Mouse (Mus musculus) embryonic fibroblast, embryonic 13.5 days (primary cell): ENCODE measurements around the gene Adcy5. TPM values are rescaled to one million over a fixed set of nuclear protein-coding genes. Genes with fewer than 3 reads are reported as not detected.

Source experiments
- H3K27ac ChIP-seq: 2 replicates; pipeline ENCODE4 v1.5.1; 2012; ENCODE audit warnings: low read length, control low read depth, inconsistent platforms; ENCODE audit not compliant: insufficient read depth
- H3K4me1 ChIP-seq: 2 replicates; pipeline ENCODE4 v1.6.1; 2011; ENCODE audit warnings: low read length; ENCODE audit not compliant: control insufficient read depth, insufficient read depth
- H3K4me3 ChIP-seq: 2 replicates; pipeline ENCODE4 v1.5.1; 2011; ENCODE audit warnings: mild to moderate bottlenecking, control low read depth, low read length; ENCODE audit not compliant: insufficient read depth
- CTCF ChIP-seq: IDR thresholded peaks from 2 replicates; pipeline ENCODE4 v1.5.1; 2011; ENCODE audit warnings: mild to moderate bottlenecking, control low read depth, low read length, moderate library complexity, borderline replicate concordance; ENCODE audit not compliant: insufficient read depth
- POLR2A ChIP-seq: IDR thresholded peaks from 2 replicates; pipeline ENCODE4 v1.6.1; 2011; ENCODE audit warnings: low read depth, mild to moderate bottlenecking, control low read depth, low read length, moderate library complexity
- polyA plus RNA-seq: library from polyadenylated mRNA; stranded (reverse); fragments of >200 nt; gene quantifications from 2 replicates; pipeline ENCODE4 v1.2.4, GENCODE M21; 2011; ENCODE audit warnings: low read depth; ENCODE audit not compliant: missing spikeins, insufficient read length

Gene Adcy5
- polyA plus RNA-seq, 1 experiment: 1.3 TPM

DNA sequence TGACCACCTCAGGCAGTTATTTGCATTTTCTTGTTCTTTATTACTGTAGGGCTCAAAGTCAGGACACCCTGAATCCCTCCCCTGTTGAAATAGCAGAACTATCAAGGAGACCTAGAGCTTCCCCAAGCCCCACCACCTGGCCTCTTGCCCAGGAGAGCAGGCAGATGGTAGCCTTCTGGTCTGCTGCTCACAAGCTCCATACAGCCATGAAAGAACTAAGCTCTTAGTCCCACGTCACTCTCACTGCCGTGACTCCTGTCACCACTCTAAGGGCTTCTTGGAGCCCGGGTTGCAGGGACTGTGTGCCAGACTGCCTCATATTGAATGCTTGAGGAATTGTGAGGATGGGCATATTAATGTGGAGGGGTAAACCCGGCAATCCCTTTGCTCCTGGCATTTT lies 69.3 kb downstream of the Adcy5 start:
- no peak overlapping the region for H3K4me3 ChIP-seq
- TF ChIP-seq POLR2A (no peak), CTCF (no peak)
- H3K4me1 ChIP-seq: no peaks in the 10 kb centered on the region
- no peak overlapping the region for H3K27ac ChIP-seq

DNA sequence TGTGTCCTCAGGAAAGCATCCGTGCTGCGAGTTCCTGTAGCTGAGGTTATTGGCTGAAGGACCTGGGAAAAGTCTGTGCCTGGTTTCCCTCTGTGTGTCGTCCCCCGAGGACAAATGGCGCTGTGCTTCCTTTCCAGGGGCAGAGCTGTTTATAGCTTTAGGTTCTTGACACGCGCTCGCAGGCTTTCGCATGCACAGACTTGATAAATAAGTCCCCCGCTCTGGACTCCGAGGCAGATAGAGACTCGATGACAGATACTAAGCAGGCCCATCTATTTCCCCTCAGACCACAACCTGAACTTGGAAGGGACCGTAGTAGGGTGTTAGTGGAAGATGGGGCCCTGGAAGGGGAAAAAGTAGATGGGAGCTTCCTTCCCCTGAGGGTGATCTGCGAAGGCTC lies 70.0 kb downstream of the Adcy5 start:
- Histone ChIP-seq H3K27ac (no peak overlapping the region), H3K4me1 (no peaks in the 10 kb centered on the region), H3K4me3 (no peak overlapping the region)
- TF ChIP-seq CTCF: no peak
- TF ChIP-seq POLR2A: no peak

DNA sequence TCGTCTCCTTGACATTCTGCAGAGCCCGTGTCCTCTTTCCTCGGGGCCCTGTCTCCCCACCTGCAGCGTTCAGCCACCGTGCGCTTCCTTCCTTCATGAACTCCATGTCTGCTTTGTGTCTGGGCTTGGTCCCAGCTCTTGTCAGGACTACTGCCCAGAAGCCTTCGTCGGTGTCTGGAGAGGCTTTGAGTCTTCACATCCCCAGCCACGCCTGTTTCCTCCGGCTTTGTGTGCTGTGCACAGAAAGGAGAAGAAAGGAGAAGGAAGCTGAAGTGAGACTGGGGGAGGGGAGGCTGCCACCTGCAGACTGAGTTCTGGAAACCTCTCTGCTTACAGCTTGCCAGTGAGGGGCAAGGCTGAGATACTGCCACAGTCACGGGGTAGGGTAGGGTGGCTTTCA lies 74.9 kb downstream of the Adcy5 start:
- Histone ChIP-seq H3K27ac (no peak overlapping the region), H3K4me3 (no peak overlapping the region), H3K4me1 (no peaks in the 10 kb centered on the region)
- no peak for TF ChIP-seq CTCF
- TF ChIP-seq POLR2A: no peak

DNA sequence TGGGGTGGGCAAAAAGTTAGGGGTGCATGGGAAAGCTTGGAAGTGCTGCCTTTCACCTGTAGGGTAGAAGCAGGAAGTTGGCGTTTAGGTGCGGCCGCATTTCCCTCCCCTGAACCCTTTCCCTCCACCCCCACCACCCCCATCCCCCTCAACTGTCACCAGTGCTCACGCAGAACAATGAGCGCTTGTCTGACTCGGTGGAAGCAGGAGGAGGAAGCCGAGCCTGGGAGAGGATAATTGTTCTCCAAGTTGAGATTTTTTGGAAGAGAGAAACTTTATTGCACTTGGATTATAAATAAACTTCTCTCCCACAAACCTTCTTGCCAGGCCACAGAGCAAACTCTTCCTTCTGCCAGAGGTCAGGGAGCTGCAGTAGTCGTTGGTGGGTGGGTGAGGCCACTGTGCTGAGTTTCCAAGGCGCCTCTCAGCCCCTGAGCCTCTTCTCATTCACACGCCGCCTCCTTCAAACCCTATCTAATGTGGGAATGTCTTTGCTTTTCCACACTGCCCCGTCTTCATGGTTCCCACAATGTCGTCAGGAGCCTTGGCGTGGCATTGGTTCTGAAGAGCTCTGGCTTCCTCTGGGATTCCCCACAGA lies 77.6 kb downstream of the Adcy5 start:
- Histone ChIP-seq H3K27ac (no peak overlapping the region), H3K4me1 (no peaks in the 10 kb centered on the region), H3K4me3 (no peak overlapping the region)
- no peak for TF ChIP-seq CTCF
- no peak for TF ChIP-seq POLR2A

DNA sequence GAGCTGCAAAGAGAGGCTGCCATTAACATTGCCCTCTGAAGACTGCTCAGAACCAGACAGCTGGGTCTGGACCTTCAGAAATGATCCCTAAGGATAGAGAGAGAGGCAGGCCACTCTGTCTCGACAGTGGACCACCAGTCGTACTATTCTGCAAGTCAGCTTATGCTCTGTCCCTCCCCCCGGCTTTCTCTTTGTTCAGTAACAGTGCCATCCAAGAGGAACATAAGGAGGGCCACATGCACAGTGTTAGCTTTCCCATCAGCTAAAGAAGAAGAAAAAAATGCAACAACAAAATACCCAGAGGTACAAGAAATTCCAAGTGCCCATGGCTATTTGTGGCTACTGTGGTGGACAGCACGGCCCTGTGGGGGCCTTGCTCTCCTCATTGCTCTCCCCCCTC lies 78.7 kb downstream of the Adcy5 start:
- TF ChIP-seq POLR2A (no peak), CTCF (no peak)

DNA sequence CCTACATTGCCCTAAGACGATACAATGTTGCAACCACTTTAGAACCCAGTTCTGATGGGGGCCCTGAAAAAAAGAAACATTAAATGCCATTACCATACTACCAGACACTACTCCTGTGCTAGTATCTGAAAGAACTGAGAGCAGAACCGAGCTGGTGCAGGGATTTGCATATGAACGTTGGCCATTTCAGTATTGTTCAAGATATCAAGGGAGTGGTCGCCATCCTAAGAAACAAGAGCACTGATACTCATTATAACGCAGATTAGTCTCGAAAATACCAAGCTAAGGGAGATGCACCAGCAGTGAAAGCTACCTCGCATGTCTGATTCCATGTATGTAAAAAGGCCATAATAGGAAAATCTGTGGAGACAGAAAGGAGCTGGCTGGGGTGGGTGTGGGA lies 82.4 kb downstream of the Adcy5 start:
- Histone ChIP-seq H3K27ac (no peak overlapping the region), H3K4me1 (no peaks in the 10 kb centered on the region), H3K4me3 (no peak overlapping the region)
- TF ChIP-seq CTCF: no peak
- no peak for TF ChIP-seq POLR2A

More for the DNA sequence above, 78.7 kb downstream of the Adcy5 start:
- no peak overlapping the region for H3K4me3 ChIP-seq
- H3K4me1 ChIP-seq: no peaks in the 10 kb centered on the region
- H3K27ac ChIP-seq: no peak overlapping the region

DNA sequence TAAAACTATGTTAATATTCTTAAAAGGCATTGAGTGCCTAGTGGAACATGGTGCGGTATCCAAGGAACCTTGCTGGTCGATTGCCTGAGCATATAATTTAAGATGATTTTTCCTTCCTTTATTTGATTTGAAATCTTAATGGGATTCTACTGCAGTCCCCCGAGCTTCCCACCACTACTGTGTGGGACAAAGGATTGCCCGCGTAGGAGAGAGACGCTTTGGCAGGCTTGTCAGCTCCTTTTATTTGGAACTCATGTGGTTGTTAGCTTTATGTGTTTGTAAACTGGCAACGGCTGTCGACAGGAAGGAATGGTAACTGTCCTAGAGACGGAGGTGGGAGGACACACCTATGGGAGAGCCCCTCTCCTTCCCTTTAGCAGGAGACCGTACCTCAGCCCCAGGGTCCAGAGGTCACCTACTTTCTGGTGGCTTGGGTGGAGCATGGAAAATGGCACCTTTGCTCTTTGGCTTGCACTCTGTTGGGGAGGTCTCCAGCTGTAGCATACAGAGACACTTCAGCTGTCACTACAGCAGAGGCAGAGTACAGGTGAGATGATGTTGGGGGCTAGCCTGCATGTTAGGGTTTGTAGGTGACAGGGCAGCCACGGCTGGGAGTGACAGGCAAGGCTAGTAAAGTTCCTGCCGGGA lies 84.8 kb downstream of the Adcy5 start:
- no peak overlapping the region for H3K27ac ChIP-seq
- no peaks in the 10 kb centered on the region for H3K4me1 ChIP-seq
- TF ChIP-seq POLR2A: no peak
- H3K4me3 ChIP-seq: no peak overlapping the region

DNA sequence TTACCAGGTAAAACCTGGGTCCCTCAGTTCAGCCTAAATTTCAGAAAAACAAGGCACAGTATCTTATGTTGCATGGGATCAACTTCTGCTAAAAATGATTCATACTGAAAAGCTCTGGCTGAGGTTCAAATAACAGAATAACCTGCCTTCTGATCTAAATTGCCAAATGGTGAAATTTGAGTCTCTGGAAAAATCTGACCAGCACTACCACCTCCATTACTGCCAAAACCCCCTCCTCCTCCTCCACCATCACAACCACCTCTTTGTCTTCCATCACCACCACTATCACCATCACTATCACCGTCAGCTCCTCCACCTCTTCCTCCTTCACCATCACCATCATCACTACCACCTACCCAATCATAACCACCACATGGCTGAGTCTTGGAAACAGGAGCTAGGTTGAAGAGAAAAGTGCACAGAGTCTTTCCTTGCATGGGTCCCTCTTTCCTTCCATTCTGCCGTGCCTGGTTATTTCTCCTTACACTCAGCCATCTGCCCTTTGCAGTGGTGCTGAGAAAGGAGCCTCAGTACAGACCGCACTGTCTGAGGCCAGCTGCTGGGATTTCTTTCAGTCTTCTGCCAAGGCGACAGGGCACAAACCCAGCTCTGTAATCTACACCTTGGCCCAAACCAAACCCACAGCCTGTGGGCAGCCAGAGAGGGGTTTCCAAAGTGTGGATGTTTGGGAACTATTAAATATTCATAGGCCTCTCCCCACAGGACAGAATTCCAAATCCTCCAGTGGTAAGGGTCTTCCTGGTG lies 85.5 kb downstream of the Adcy5 start:
- Histone ChIP-seq H3K27ac (no peak overlapping the region), H3K4me3 (no peak overlapping the region), H3K4me1 (no peaks in the 10 kb centered on the region)
- TF ChIP-seq POLR2A: no peak
- no peak for TF ChIP-seq CTCF

DNA sequence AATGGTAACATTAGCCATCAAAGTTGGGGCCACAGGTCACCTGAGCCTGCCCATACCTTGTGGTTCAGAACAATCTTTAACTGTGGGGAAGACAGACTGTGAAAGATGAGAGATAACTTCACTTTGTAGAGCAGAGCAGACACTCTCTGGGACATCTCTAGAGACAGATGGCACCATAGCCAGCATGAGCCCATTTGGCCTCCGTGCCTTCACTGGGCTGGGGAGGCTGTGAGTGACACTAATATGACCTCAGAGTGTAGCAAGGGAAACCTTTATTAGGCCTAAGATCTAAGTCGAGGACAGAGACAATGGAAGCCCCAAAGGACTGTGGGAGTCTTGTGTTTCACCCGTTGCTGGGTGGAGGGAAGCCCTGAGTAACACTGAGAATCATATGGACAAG lies 92.7 kb downstream of the Adcy5 start:
- TF ChIP-seq POLR2A: no peak
- no peak for TF ChIP-seq CTCF
- Histone ChIP-seq H3K27ac (no peak overlapping the region), H3K4me3 (no peak overlapping the region), H3K4me1 (no peaks in the 10 kb centered on the region)

DNA sequence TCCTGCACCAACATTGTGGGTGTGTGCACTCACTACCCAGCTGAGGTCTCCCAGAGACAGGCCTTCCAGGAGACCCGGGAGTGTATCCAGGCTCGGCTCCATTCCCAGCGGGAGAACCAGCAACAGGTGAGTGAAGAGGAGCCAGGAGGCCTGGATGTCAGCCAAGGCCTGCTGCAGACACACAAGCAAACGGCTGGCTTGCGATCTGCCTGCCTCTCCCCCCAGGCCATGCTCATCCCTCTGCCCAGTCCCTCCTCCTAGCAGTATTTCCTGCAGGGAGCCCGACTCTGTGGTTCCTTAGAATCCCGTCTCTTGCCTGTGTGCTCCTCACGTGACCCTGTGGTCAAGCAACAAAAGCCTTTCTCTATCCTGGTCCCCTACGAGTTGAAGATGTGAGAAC lies 94.1 kb downstream of the Adcy5 start:
- Histone ChIP-seq H3K27ac (no peak overlapping the region), H3K4me3 (no peak overlapping the region), H3K4me1 (no peaks in the 10 kb centered on the region)
- TF ChIP-seq CTCF: no peak
- TF ChIP-seq POLR2A: no peak
